Mouse (Mus musculus) frontal cortex, postnatal 14 days (tissue): ENCODE data around the gene Fam168a.
A peak's percentile ranks its signal among the peaks of the same experiment; 100 is the strongest.
"Not testable (repeated sequence)": the region's sequence is repeated elsewhere in the genome, so short reads cannot be mapped to it uniquely, and the experiment has no call there.

Experiments used
- DNase-seq, 2 experiments: peaks; one replicate each; pipeline ENCODE4 v3.0.0; 2022; ENCODE audit warnings: low spot score in 2 of 2

Fam168a gene

DNA sequence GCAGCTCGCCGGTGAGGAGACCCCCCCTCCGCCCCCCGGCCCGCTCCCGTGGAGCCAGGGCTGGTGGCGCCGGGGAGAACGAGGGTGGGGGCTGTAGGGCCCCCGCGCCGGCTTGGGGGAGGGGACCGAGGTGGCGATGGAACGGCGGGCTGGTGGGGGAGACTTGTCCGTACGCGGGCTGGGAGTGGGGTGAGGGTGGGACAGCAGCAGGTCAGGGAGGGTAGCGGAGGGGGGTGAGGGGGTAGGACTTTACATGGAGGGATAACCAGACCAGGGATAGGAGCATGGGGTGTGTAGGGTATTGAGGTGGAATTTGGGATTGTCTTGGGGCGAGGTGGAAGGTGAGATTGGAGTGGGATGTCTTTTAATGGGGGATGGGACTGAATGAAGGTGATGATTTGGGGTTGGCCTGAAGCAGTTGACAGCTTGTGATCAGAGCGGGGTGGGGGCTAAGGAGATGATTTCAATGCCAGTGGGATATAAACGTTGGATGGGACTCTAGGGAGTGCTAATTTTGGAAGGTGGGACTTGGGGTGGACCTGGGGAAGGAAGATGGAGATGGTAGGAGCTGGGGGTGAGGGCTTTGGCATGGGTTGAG lies 547 bp downstream of the Fam168a start:
- DNase-seq: peak in 1 of 2 experiments; percentile 12

DNA sequence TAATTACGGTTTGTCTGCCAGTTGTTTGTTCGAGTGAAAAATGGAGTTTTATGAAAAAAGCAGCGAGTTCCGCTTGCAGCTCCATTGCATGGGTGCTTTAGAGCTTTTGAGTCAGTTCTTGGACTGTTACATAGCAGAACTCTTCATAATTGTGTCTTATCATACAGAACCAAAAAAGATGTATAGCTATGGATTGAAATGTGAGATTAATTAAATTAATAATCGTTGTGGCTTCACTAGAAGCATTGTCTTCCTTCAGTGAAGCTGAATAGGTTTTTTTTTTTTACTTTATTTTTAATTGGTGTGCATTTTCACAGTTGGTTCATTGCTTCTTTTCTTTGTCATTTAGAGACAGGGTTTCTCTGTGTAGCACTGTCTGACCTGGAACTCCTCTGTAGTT lies 12.3 kb downstream of the Fam168a start:
- no peak for DNase-seq

DNA sequence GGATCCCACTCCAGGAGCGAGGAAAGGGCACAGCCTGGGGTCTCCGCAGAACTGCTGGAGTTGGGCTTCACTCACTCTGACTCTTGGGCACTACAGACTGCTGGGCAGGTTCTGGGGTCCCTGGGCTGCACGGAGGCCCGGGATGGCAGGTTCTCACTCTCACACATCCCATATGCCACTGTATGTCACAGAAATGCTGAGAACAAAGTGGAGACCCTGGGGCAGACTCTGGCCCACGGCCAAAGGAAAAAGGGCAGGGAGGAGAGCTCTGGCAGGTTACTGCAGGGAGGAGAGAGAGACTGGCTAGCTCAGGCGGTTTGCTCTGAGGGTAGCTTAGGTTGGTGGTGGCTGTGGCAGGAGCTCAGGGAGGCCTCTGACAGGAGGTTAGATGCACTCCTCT lies 15.8 kb downstream of the Fam168a start:
- no peak for DNase-seq

DNA sequence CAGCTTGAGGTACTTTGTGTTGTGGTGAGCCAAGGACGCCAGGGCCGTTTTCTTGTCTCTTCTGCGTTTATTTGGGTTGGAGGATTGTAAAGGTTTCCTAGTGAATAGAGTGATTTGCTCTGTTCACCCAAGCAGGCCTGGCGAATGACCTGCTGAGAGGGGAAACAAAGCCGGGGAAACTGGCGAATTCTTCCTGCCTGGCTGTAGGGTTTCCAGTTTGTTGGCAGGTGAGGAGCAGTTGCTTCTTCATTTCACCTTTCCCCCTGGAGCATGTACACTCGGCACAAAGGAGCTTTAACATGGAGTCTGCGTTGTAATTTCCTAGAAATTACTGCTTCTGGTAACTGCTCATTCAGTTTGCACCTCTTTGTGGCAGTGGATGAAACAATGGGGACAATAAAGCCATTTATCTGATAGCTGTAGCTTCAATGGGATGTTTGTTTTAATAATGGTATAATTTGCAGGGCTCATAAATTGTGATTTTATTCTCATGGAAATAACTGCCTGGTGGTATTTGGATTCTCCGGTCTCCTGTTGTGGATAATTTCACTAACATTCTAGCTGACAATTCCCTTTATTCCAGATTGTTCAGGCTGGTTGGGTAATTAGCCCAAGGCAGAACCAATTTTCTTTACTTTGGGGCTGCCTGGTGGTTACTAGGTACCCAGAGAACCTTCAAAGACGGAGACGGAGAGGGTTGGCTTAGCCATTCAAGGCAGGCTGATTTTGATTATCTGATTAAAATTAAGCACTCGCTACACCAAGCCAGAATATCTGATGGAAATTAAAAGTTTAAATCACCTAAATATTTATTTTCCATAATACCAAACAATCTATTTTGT lies 17.2 kb downstream of the Fam168a start:
- no peak for DNase-seq

DNA sequence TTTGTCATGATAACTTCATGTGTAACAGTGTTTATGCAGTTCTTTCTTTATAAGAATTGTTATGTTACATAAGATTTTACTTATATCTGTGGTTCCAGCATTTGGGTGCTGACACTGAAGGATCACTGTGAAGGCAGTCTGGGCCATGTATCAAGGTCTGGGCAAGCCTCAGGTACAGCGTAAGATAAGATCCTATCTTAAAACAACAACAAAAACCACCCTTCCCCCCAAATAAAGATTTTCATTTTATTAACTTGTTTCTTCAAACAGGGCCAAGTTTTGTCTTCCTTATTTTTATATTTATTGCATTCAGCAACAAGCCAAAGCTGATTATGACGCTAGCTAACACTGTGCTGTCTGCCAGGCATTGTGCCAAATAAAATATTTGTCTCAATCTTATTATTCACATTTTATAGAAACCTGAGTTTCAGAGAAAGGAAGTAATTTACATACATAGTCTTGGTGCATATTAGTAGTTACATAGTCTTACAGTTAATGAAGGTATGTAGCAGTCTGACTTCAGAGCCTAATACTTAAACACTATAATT lies 21.2 kb downstream of the Fam168a start:
- no peak for DNase-seq

DNA sequence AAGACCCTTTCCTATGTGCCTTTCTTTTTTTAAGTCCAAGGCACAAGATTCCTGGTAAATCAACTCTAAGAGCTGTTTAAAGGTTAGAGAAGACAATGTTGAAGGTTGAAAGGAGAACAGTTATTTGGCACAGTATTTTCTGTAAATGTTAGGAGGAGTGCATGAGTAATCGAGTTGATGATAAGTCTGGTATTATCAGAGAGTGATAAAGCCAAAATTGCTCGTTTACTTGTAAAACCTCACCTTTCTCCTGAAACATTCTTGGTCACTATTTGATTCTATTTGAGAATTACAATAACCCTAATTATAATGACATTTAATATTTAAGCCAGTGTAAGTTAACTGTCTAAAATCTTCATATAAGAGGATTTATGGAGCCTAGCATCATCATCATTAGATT lies 23.3 kb downstream of the Fam168a start:
- DNase-seq: no peak

DNA sequence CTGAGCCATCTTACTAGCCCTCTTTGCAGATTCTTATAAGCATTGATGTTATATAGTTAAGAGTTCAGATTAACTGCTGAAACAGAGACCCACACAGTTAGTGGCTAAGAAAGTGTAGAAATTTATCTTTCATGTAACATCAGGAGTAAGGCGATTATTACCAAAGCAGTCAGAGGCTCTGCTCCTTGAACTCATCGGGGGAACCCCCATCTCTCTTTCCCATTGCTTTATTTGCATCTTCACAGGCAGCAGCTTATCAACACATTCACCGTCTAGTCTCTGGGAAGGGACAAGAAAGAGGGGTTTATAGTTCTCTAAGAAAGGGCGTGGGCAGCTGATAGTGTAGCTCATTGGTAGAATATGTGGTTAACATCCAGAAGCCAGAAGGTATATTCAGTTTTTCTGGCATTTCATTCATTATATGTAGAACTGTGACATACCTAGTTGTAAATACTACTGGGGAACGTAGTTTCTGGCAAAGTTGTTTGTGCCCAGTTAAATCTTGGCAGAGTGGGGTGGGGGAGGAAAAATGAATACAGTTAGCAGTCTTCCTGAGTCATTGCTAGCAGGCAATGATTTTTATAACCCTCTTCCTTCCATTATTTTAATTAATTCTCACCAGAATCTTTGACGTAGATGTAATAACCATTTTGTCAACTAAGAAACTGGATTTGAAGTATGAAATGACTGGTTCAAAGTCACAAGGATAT lies 26.1 kb downstream of the Fam168a start:
- no peak for DNase-seq

DNA sequence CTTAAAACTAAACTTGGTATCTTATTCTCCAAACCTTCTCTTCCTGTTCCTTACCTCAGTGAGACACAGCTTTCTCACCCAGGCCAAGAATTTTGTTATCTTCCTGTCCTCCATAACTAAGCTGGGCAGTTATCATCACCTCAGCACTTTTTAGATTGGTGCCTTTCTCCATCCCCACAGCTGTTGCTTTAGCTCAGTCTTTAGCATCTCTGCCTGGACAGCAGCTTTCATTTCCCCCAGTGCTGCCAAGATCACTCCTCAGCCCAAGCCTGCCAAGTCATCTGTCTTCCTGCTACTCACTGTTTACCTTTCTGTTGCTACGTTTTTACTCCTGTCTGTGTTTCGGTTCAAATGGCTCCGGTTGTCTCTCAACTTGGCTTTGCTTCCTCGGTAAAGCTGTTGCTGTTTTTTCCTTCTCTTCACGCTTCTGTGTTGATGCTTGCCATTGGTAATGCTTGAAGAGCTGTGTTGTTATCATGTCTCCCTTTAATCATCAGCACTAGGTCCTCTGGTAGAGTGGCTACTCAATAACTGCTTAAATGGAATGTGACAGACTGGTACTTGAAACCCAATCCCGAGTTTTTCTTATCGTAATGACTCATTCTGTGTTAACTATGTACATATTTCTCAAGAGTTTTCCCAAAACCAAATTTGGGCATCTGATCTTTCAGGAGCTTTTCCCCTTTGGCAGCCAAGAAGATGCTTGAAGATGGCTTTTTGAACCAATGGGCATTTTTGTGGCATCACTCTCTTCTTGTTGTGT lies 26.8 kb downstream of the Fam168a start:
- no peak for DNase-seq

DNA sequence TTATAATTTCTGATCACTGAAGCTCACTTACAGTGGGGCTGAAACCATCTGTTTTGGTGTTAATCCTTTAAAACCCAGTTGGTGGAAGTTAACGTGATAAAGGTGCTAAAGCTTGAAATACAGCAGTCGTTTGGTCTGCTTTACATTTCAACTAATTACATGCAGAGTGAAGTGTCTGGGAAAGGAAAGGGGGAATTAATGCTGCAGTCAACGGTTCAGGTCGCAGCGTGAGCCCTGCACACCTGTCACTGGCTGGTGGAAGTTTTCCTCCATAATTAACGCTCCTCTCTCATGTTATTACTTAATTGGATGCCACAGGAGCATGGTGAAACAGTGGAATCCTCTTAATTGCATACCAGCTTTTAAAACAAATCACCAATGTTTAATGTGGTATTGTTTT lies 27.8 kb downstream of the Fam168a start:
- no peak for DNase-seq

DNA sequence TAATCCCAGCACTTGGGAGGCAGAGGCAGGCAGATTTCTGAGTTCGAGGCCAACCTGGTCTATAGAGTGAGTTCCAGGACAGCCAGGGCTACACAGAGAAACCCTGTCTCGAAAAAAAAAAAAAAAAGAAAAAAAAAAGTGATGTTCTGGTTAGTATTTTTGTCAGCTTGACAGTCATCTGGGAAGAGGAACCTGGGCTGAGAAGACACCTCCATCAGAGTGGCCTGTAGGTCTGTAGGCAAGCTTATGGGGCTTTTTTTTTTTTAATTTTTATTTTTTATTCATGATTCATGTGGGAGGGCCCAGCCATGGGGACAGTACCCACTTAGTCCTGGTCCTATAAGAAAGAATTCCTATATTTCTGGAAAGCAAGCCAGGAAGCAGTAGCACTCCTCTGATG lies 28.5 kb downstream of the Fam168a start:
- DNase-seq: not testable (repeated sequence)

DNA sequence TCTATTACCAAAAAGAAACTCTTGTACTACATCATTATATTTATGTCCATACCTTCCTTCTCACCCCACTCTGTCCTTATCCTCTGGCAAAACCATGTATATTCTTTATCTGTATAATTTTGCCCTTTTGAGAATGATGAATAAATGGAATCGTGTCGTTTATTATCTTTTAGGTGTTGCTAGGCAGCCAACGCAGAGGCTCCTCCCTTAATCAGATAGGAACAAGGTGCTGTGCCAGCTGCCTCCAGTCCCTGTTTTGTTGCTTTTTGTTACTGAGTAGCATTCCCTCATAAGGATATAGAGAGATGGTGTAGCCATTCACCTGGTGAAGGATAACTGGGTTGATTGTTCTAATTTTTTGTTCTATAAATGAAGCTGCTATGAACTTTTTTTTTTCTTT lies 29.7 kb downstream of the Fam168a start:
- no peak for DNase-seq

DNA sequence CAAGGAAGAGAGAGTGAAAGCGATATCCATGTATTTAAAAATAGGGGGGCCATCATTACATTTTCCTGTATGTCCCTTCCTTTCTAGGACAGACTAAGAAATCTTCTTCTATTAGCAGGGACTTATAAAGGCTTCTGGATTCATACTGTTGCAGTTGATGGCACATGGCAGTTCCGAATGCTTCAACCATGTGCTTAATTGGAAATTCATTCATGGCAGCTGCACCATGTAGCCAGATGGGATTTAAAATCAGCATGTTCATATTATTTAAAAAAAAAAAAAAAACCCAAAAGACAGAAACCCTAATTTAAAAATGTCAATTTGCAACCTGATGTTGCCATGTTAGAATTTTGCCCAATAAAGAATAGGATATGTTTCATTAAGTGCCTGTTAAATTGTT lies 37.9 kb downstream of the Fam168a start:
- DNase-seq: no peak

DNA sequence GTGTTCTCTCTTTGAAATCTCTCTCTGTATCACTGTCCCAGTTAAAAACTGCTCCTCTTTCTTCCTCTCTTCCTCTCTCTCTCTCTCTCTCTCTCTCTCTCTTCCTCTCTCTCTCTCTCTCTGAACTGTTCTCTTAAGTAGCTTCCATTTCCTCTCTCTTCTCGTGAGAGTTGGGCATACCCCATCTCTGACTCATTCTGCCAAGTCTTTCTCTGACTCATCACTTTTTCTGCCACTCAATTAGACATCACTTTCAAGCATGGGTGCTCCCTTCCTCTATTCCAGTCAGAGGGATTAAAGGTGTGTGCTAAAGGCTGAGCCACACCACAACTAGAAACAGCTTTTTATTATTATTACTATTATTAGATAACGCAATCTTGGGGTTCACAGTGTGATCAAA lies 43.7 kb downstream of the Fam168a start:
- DNase-seq: no peak

DNA sequence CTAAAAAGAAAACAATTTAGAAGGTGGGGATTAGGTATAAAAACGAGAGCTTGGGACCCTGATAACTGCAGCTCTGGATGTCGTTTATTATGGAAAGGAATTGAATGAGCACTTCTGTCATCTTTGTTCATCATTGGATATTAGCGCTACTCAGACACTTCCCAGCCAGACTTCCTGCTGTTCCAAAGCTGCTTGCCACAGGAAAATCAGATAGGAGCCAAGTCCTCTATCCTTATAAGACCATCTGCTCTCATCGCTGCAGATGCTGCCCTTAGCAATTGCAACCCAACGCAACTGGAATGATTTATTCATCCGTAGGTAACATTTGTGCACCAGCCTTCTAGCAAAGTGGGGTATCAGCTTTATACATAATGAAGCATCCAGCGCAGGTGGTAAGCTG lies 52.3 kb downstream of the Fam168a start:
- DNase-seq: no peak

DNA sequence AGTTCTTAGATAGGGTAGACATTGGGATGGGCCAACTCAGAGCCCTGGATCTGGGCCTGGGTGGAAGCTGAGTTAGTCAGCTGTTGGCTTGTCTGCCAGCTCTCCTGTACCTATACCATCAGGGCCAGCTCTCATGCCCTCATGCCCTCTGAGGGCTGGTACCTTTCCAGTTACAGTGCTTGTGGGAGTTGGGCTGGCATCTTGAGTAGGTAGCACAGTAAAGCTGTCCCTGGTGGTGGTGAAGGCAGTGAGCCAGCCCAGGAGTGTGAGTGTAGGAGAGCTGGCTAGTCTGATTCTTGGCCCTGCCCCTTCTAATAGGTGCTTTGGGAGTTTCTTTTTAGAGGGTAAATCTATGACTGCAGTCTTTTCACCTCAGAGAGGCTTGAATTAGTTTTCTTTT lies 56.3 kb downstream of the Fam168a start:
- no peak for DNase-seq

DNA sequence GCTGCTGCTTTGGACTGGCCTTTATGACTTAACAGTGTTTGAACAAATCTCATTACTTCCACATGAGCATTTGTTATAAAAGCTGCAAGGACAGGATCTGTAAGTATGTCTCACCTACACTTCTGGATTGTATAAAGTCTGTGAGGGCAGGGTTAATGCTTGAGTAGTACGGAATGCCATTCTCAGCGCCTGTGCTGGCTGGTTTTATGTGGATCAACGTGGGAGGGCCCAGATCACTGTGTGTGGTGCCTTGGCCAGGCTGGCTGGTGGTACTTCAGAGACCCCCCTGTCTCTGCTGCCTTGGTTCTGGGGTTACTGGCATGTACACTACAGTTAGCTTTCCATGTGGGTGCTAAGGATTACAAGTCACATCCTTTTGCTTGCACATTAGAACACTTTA lies 61.1 kb downstream of the Fam168a start:
- DNase-seq: no peak

DNA sequence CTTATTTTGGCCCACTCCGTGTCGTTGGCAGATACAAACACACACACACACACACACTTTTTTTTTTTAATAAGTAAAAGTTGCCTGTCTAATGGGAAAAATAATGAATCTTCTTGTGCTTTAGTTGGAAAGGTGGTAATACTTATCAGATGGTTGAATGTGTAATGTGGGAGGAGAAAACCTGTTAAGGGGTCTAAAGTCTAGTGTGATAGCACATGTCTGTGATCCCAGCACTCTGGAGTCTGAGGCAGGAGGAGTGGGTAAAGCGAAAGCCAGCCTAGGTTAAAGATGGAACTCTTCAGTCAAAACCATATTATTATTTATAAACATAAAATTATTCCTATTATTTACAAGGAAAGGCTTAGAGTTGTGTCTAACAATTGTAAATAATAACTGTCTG lies 61.6 kb downstream of the Fam168a start:
- no peak for DNase-seq

DNA sequence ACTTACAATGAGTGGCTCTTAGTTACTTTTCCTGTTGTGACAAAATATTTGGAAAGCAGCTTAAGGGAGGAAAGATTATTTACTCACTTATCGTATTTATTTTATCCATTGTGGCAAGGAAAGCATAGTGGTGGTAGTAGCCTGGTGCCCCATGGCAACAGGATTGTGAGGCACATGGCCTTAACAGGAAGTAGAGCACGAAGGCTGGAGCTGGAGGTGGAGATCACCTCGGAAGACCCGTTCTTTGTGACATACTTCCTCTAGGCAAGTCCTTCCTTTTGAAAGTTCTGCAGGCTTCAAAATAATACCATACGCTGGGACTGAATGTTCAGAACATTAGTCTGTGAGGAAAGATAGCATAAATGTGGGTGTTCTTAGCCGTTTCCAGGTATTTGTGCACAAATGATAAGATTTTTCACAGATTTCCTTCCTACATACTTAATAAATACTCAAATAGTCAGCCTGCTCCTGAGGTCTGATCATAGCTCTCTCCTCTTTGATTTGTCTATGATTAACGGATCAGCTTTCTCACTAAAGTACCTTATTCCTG lies 63.2 kb downstream of the Fam168a start:
- DNase-seq: no peak

DNA sequence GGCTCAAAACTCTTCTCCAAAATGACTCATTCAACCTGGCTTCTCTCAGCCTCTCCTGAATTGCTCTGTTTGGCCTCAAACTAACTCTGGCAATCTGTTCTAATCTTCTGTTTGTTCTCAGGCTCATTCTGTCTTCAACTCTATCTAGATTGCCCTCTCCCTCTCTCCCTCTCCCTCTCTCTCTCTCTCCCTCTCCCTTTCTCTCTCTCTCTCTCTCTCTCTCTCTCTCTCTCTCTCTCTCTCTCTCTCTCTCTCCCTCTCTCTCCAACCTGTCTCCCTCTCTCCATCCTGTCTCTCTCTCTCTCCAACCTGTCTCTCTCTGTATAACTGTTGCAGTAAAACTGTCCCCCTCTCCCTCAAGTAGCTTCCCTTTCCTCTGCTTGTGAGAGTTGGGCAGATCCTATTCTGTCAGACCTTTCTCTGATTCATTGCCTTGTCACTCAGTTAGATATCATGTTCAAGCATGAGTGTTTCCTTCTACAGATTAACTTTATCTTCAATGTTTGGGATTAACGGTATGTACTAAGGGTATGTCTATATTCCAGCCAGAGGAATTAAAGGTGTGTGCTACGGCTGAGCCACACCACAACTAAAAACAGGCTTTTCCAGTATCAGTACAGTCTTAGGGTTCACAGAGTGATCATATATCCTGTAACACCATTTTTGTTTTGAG lies 64.4 kb downstream of the Fam168a start:
- DNase-seq: no peak

DNA sequence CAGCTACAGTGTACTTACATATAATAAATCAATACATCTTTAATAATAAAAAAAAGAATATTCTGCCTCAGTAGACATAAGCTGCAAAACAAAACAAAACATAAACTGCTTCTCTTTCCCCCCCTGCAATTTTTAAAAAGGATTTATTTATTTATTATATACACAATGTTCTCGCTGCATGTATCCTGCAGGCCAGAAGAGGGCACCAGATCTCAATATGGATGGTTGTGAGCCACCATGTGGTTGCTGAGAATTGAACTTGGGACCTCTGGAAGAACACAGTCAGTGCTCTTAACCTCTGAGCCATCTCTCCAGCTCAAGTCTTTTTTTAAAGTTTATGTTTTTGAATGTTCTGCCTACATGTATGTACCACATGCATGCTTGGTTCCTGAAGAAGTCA lies 67.8 kb downstream of the Fam168a start:
- no peak for DNase-seq

DNA sequence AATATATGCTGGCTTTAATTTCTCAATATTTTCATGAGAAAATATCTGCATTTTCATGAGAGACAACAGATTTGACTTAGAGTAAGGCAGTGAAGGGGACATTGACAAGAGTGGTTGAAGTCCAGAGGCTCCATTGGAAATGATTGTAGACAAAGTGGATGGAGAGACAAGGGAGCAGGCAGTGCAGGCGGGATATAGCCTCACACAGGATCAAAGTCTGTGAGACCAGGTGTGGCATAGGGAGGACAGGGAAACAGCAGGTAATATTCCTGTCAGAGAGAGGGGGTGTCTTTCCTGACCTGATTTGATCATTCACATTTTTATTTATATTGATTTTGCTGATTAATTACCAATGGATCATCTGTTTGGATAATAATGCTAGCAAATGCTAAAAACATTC lies 69.4 kb downstream of the Fam168a start:
- no peak for DNase-seq
